Mouse (Mus musculus) megakaryocyte-erythroid progenitor cell, adult 5-6 weeks (primary cell): ENCODE results near the gene Xpo6. TPM values are rescaled to one million over a fixed set of nuclear protein-coding genes. Genes with fewer than 3 reads are reported as not detected.

Experiments
- ATAC-seq: replicated peaks from 2 replicates; pipeline ENCODE4 v1.8.0; 2016; ENCODE audit warnings: mild to moderate bottlenecking, inconsistent platforms; ENCODE audit not compliant: severe bottlenecking, poor library complexity, low FRiP score, low TSS enrichment
- total RNA-seq, 2 experiments: library from RNA; stranded (forward) in 1 of 2; stranded (reverse) in 1 of 2; fragments of 200-1000, 215-1000 nt in 1 of 2; fragments of >200 nt in 1 of 2; fragmentation: Nextera tagmentation in 1 of 2; gene quantifications; 2 replicates each; pipeline ENCODE4 v1.2.3; 2014 to 2017

The Xpo6 gene
- 147 and 182 TPM in 2 replicates for total RNA-seq (2014; fragmentation: Nextera tagmentation)
- 40.3 and 77.8 TPM in 2 replicates for total RNA-seq (2017)

DNA sequence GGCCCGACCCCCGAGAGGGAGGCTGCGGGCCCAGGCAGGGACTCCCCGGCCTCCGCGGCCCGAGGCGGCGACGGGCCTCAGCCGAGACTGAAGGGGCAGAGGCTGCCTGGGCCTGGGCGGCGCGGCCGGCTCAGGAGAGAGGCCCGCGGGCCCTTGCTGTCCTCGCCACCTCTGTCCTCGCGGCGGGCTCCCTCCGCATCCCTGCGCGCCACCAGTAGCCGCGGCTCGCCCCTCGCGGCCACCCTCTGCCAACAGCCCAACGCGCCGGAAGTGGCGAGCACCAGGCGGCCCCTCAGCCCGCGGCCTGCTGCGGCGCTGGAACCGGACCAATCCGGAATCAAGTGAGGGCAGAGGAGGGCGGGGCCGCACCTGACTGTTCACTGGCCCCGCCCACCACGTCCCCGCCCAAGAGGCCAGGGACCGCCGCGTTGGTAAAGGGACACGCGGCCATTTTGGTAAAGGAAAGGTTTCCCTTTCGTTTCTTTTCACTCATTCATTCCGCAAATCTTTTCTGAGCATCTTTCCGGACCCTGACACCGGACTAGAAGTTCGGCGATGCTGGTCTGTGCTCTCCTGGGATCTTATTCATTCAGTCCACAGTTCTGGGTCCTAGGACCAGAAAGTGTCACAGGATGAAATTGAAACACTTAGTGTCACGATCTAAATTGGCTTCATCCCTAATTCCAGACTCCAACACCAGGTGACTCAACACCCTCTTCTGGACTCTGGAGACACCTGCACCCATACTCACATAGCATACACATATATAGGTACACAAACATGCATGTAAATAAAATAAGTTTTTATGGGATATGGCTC lies at the start of gene Xpo6:
TSS of gene Xpo6 (minus strand) at position 324 of the 819 bp plus-strand sequence.
- peak; percentile 91 for ATAC-seq

DNA sequence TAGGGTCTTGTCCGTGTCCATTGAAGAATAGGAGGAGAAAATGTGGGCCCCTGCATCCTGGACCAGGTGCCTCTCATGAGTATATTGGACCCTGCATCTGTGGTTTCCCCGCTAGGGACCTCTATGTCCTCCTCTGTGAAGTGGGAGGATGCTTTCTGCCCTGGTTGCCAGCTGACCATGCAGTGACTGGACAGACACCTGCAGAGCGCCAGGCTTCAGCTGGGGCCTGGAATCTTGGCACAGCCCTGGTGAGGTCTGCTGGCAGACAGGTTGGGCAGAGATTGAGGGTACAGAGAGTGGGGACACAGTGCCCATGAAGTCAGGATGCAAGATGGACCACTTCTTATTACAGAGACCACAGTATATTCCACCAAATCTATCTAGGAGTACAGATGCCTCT lies 49.7 kb upstream of the Xpo6 start:
- no peak for ATAC-seq

- no peak for ATAC-seq
These were observed 48.8 kb upstream of the Xpo6 start for GRCm38 (mm10) chr7:126249146-126249545.

DNA sequence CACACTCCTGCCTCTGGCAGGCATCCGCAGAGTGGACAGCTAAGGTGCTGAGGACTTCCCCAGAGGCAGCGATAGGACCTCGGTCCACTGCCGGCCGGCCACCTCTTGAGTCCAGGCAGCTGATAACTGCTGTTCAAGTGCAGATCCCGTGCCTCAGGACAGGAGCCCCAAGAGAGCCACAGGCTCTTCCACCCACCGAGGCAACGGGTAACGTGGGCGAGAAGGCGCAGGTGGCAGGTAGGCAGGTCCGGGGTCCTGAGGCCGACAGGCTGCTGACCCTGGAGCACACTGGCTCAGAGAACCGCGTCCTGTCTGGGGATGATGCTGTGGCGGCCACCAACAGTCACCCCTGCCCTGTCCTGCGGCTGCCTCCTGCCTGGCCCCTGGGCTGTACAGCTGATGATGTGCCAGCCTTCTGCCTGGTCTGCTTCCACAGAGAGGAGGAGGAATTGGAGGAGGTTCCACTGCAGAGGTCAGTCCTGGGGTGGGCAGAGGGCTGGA lies 48.4 kb upstream of the Xpo6 start:
- ATAC-seq = no peak

DNA sequence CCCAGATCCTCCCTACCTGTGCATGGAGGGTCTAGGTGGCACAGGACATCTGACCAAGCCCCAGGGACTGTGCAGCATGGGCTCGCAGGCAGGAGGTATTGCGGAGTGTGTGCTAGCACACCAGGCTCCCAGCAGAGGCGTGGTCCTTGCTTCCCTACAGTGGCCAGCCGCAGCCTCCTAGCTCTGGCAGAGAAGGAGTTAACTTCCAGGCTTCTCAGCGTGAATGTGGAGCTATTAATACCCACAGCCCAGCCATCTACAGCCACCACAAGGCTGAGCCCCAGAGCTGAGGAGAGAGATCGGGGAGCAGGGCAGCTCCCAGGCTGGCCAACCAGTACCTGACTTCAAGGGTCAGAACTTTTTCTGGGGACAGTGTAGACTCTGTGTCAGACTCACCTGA lies 47.8 kb upstream of the Xpo6 start:
- ATAC-seq = no peak

DNA sequence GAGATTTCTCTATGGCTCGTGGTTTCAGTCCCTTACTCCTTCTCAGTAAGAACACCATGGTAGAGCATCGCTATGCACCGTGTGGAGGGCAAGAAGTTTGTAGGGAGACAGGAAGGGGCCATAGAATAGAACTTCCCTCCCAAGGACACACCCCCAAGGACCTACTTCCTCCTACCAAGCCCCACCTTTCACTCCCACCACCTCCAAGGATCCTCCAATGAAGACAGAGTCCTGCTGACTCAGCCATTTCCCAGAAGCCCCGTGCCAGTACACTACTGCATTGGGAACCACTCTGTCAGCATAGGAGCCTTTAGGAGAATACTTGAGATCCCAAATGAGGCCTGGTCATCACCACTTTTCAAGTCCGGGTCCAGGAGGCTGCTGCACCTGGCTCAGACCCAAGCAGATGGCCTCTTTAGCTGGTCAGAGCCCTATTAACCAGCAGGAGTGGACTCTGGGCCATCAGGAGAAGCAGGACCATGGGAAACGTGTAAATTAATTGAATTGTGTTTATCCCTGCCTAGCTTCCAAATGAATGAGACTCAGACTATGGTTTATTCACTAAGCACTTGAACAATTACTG lies 44.0 kb upstream of the Xpo6 start:
- ATAC-seq = no peak

- ATAC-seq = peak; percentile 62
These were observed 40.6 kb upstream of the Xpo6 start for GRCm38 (mm10) chr7:126240814-126241360.

- ATAC-seq = peak; percentile 83
These were observed 36.5 kb upstream of the Xpo6 start for GRCm38 (mm10) chr7:126236794-126237192.

DNA sequence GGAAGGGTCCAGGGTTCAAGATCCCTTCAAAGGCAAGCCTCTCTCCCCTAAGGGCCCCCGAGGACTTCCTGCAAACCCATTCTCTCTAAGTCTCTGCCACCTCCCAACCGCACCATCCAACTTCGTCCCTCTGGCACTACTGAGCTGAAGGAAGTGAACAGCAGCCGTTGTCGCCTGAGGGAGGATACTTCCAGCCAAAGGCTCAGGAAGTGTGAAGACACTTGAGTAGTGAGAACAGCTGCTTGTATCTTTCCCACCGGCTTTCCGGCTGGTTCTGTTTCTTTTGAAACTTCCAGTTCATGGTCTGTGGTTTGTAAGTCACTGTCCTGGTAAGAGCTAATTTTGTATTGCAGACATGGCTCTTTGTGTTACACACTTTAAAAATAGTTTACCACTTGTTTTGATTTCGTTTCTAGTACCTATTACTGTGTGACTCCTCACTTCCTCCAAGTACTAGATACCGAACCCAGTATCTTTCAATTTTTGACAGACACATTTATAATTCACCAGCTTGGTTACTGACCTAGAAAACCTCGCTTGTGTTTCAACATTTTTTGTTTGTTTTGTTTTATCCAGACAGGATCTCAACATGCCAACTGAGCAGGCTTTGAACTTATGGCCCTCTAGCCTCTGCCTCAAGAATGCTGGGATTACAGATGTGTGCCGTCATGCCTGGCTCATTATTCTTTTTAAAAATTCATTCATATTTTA lies 35.9 kb upstream of the Xpo6 start:
- ATAC-seq = no peak

DNA sequence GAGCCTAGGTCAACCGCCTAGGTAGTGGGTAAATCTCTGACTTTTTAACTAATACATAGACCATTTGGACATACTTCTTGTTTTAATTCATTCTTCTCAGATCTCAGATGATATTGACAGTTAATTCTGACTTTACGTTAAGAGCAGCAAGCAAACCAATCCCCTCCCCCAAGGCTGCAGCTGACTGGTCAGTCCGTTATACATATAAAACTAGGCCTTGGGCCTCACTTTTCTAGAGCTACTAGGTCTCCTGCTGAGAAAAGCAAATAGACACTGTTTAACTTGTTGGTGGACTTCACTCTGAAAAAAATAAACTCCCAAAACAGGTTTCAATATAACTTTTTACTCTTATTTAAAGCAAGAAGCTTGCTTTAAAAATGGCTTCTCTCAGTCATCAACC lies 34.3 kb upstream of the Xpo6 start:
- ATAC-seq = no peak

- ATAC-seq = no peak
These were observed 32.2 kb upstream of the Xpo6 start for GRCm38 (mm10) chr7:126232345-126233071.

DNA sequence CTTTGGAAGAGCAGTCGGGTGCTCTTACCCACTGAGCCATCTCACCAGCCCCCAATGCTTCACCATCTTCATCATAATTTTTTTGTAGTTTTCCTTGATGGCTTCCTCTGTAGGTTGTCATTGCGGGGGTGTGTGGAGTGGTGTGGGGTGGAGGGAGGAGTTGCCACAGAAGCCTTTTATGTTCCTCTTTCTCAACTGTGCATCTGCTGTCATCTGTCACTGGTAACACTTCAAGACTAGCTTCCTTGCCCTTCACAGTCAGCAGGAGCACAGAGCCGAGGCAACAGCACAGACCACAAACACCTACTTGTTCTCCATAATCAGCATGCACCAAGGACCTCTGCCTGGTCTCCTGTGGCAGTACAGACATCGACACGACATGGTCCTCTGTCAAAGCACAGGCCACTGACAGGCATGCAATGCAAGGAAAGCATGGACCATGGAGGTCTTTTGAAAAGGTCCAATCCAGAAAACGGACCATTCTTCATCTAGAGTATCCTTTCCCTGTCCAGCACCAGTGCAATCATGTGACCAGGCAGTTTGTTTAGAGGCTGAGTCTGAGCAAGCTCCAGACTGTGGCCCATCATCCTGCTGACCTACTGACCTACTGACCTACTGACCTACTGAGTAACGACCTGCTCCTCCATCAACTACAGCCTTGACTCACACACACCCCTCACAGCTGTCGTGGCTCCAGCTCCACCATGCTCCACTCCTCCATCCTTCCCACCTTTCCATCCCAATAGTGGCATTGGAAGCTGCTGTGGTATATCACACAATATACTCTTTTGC lies 30.3 kb upstream of the Xpo6 start:
- peak; percentile 41; the same call in 1 of the 2 replicates for ATAC-seq

DNA sequence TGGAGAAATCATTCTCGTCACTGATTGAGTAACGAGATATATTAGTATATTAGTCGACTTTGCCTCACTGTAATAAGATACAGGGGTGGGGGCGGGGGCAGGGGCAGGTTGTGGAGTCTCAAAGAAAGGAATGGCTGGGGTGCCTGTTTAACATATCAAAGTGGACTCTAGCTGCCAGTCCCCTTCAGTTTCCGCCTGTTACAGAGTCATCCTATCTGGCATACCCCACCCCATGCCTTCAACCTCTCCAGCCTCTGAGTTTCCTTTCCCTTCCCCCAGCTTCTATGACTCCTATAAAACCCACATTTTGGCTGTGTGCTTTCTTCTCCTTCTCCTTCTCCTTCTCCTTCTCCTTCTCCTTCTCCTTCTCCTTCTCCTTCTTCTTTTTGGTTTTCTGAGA lies 25.8 kb upstream of the Xpo6 start:
- ATAC-seq = no peak

DNA sequence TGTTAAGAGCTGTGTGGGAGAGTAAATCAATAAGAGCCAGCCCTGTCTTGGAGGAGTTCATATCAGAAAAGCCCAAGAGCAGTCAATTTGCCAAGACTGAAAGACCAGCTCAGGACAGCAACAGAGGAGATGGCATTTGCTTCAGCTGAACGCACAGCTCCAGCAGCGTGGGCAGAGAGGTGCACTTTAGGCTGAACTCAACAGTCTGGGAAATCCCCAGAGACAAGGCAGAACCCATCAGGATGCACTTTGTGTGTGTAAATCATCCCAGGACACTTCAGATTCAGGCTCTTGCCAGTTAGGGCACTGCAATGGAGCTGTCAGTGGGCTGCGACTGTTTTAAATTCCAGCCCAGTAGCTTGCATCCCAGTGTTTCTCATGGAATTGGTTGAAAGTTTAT lies 22.5 kb upstream of the Xpo6 start:
- ATAC-seq = no peak

DNA sequence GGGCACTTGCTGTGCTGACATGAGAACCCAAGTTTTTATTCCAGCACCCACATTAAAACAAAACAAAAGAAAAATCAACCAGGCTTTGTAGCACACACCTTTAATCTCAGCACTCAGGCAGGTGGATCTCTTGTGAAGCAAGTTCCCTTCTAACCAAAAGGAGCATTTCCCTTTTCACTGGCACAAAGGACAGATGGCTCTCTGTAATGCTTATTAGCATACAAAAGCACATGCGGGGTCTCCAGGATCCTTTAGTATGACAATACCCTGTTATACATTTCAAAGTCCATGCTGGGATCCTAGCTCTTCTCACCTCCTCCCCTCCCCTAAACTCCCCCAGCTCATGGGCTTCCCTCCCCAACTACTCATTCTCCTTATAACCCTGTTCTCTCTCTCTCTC lies 20.3 kb upstream of the Xpo6 start:
- ATAC-seq = no peak

GRCm38 (mm10) chr7:126218311-126218710 lies 18.0 kb upstream of the Xpo6 start:
- ATAC-seq = no peak

- ATAC-seq = no peak
These were observed 16.6 kb upstream of the Xpo6 start for GRCm38 (mm10) chr7:126216867-126217266.

- no peak for ATAC-seq
These were observed 10.6 kb upstream of the Xpo6 start for GRCm38 (mm10) chr7:126210856-126211255.

DNA sequence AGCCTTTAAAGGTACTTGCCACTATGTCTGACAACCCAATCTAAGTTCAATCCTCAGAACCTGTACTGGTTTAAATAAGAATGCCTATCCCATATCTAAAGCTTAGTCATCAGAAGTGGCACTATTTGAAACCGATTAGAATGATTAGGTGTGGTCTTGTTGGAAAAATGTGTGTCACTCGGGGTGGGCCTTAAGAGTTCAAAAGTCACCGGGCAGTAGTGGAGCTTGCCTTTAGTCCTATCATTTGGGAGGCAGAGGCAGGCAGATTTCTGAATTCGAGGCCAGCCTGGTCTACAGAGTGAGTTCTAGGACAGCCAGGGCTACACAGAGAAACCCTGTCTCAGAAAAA lies 670 bp upstream of the Xpo6 start:
- ATAC-seq = no peak
